Mouse (Mus musculus) Muller cell, postnatal 12 days (primary cell): Measurements from ENCODE around the gene Slc5a7.

Experiments
- DNase-seq: peaks from one replicate; pipeline ENCODE4 v3.0.0-alpha.2; 2015; ENCODE audit errors: inconsistent ontology term

Gene Slc5a7

GRCm38 (mm10) chr17:54298934-54299333 lies at the start of gene Slc5a7:
Gene Slc5a7, minus strand, starts transcription at chr17:54299034.
- DNase-seq, result no peak

DNA sequence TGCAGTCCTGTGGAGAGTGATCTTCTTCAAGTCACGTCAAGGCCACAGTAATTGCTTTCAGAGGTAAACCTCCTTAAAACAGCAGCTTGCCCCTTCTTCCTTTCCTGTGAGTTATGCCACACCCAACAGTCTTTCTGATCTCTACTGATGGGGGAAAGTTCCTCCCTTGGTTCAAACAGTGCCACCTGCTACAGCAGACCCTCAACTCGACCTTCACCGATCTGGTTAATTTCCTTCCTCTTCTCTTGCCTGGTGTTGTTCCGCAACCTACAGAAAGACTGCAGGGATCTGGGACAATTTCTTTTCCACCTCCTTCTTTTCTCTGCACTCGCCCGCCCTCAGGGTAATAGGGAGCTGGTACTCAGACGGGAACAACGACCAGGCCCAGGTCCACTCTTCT lies 48.8 kb upstream of the Slc5a7 start:
- no peak for DNase-seq

DNA sequence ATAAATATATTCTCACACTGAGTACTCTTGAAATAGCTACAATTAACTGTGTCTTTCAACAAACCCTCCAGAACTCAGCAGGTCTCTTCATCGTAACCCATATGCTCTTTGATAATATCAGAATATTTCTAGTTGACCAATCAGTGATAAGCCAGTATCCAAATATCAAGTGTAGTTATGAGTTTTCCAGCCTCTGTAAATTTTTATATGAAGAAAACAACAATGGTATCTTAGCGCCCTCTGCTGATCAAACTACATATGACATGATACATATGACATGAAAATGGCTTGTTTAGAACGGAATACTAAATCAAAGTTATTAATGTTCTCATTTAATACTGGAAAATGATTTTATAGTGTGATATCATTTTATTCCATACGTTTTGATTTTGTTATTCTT lies 44.6 kb upstream of the Slc5a7 start:
- peak; percentile 33 for DNase-seq

GRCm38 (mm10) chr17:54298232-54298924 lies 456 bp downstream of the Slc5a7 start:
- DNase-seq, result peak; percentile 33

GRCm38 (mm10) chr17:54250783-54251182 lies 48.1 kb downstream of the Slc5a7 start:
- DNase-seq, result no peak

GRCm38 (mm10) chr17:54243650-54244300 lies 55.1 kb downstream of the Slc5a7 start:
- no peak for DNase-seq

- DNase-seq, result no peak
Observed at GRCm38 (mm10) chr17:54239435-54239834, 59.4 kb downstream of the Slc5a7 start.
